Mouse (Mus musculus) stomach, embryonic 14.5 days (tissue): Measurements from ENCODE around the gene Hoxc9. TPM values are rescaled to one million over a fixed set of nuclear protein-coding genes. Genes with fewer than 3 reads are reported as not detected.
A peak's percentile ranks its signal among the peaks of the same experiment; 100 is the strongest.

Experiments used
- microRNA counts: library from miRNA; unstranded; fragments of <30 nt; microRNA quantifications from one replicate; lab custom pipeline; 2016
- microRNA-seq: library from miRNA; unstranded; fragments of <30 nt; microRNA quantifications from one replicate; pipeline ENCODE4, GENCODE M21; 2016
- polyA plus RNA-seq: library from polyadenylated mRNA; unstranded; fragments of >200 nt; fragmentation: Nextera tagmentation; extraction: Ambion mirVana; gene quantifications from 2 replicates; pipeline ENCODE4 v1.2.1, GENCODE M21; 2014

Hoxc9 gene
- polyA plus RNA-seq, 1 experiment from 2014 or later: not detected

MicroRNAs within 50 kb of the gene (microRNA counts, 519-probe panel; counts per million panel counts)
- microRNA mmu-miR-615-3p (lab: Ali Mortazavi, UCI): not detected
- microRNA mmu-miR-615-5p (lab: Ali Mortazavi, UCI): not detected

Small RNA genes lying within 50 kb of the gene (microRNA-seq; reads per million reads assigned to microRNA genes)
- gene Mir196a-2 (1.0 reads per million), gene Mir615 (1,619 reads per million, percentile 77 among the genes with 10 or more reads in this experiment)

Other genes with a start within 250 kb of the Hoxc9 start
- not detected in 2 replicates for gene Hoxc13, start 55.3 kb upstream of the Hoxc9 start, polyA plus RNA-seq
- gene Hoxc12, start 39.7 kb upstream of the Hoxc9 start, polyA plus RNA-seq: not detected in 2 replicates
- not detected in 2 replicates for gene Hoxc11, start 22.0 kb upstream of the Hoxc9 start, polyA plus RNA-seq
- gene Hoxc10, start 9.6 kb upstream of the Hoxc9 start, polyA plus RNA-seq: not detected in 2 replicates
- gene Hoxc5, start 9.0 kb upstream of the Hoxc9 start, polyA plus RNA-seq: 20.3 and 20.9 TPM in 2 replicates
- gene Hoxc8, start 14.2 kb downstream of the Hoxc9 start, polyA plus RNA-seq: 1.0 and 1.1 TPM in 2 replicates
- 4.8 and 5.5 TPM in 2 replicates for gene Hoxc6, start 21.8 kb downstream of the Hoxc9 start, polyA plus RNA-seq
- gene Hoxc4, start 42.5 kb downstream of the Hoxc9 start, polyA plus RNA-seq: 23.4 and 26.5 TPM in 2 replicates
- 21.4 and 22.2 TPM in 2 replicates for gene Smug1, start 190.7 kb downstream of the Hoxc9 start, polyA plus RNA-seq